Mouse (Mus musculus) erythroblast, embryonic 14.5 days (primary cell): ENCODE measurements around the gene Slc6a5.

Experiments used
- GATA1 ChIP-seq: IDR thresholded peaks from 2 replicates; pipeline ENCODE4 v1.6.1; 2012; ENCODE audit warnings: low read length, inconsistent platforms, mixed read lengths
- TAL1 ChIP-seq: IDR thresholded peaks from 3 replicates; pipeline ENCODE4 v1.6.1; 2012; ENCODE audit warnings: low read length, inconsistent platforms, mixed read lengths

DNA sequence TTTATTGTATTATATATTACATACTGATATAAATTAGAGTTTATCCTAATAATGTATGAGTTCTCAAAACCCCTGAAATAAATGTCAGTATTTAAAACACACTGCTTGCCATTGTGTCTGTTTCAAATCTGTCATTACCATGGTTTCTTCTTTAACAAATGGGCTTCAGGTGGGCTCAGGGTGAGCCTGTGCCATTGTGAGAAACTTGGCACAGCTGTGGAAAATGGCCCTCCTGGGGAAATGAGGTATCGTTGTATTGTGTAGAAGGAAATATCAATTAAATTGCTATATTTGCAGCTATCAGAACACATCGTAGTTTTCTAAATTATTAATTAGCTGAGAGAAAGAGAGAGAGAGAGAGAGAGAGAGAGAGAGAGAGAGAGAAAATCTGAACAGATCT is 53.8 kb downstream of the Slc6a5 start:
- no peak for TF ChIP-seq TAL1
- TF ChIP-seq GATA1 = no peak
